Mouse (Mus musculus): Measurements from ENCODE around the gene Pdcd11. TPM values are rescaled to one million over a fixed set of nuclear protein-coding genes. Genes with fewer than 3 reads are reported as not detected.

Pdcd11 gene
- polyA plus RNA-seq, 1 experiment from 2014 or later = 5.4 TPM

DNA sequence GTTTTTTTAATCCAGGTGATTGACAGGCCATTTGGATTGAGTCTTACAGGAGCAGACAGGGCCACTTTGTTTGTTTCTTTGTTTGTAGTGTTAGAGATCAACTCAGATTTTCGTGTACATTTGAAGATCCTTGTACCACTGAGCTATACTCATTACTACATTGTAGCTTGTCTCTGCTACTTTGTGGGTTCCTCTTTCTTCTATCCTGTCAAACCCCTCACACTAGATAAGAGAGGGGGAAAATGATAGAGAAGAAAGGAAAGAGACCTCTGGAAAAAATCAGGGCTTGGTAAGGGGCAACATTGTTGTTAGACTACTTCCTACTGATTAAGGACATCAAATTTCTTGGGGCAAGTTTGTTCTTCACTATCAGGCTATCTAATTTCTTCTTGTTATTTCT lies 32.9 kb upstream of the Pdcd11 start:
- H3K36me3 ChIP-seq (ENCODE audit: control insufficient read depth, insufficient read depth, low read length) = no peaks in the 10 kb centered on the region
- H3K4me2 ChIP-seq (ENCODE audit: low read length) = no peak overlapping the region
- no peak overlapping the region for H3K9ac ChIP-seq (ENCODE audit: low read depth, low read length)
- no peaks in the 10 kb centered on the region for H3K27me3 ChIP-seq (ENCODE audit: control insufficient read depth, insufficient read depth, low read depth, low read length)
- 82% methylated on average over 1 of the region's 1 CpGs for WGBS
- H3K4me1 ChIP-seq (ENCODE audit: control insufficient read depth, insufficient read depth, low read length) = no peaks in the 10 kb centered on the region
- no peak overlapping the region for H3K27ac ChIP-seq (ENCODE audit: low read length)
- H3K9me3 ChIP-seq (replicated peaks; ENCODE audit: control insufficient read depth, low read length, poor library complexity, severe bottlenecking) = no peaks in the 10 kb centered on the region; the same call in 1 of the 2 replicates
- no peak overlapping the region for H3K4me3 ChIP-seq (ENCODE audit: low read depth, low read length)
- ATAC-seq = no peak

DNA sequence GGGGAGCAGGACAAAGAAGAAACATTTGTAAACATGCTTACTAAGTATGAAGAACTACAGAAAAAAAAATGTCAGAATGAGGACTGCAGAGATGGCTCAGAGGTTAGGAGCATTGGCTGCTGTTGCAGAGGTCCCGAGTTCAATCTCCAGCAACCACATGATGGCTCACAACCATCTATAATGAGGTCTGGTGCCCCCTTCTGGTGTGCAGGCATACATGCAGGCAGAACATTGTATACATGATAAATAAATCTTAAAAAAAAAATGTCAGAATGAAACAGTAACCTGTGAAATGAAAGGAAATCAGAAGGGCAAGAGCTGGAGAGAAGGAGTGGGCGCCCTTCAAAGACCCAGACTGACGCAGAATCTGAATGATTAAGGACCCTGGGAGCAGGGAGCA lies 24.7 kb upstream of the Pdcd11 start:
- ATAC-seq = no peak
- Histone ChIP-seq H3K9ac (ENCODE audit: low read depth, low read length) (no peak overlapping the region), H3K4me2 (ENCODE audit: low read length) (no peak overlapping the region), H3K9me3 (replicated peaks; ENCODE audit: control insufficient read depth, low read length, poor library complexity, severe bottlenecking) (no peaks in the 10 kb centered on the region), H3K27me3 (ENCODE audit: control insufficient read depth, insufficient read depth, low read depth, low read length) (no peaks in the 10 kb centered on the region), H3K36me3 (ENCODE audit: control insufficient read depth, insufficient read depth, low read length) (0 out of 2 replicates have a peak, but pooled peaks cover 2% of the 10 kb centered on the region), H3K4me1 (ENCODE audit: control insufficient read depth, insufficient read depth, low read length) (peaks cover 13% of the 10 kb centered on the region), H3K27ac (ENCODE audit: low read length) (no peak overlapping the region), H3K4me3 (ENCODE audit: low read depth, low read length) (no peak overlapping the region)
- WGBS = 95% methylated on average over 3 of the region's 3 CpGs

GRCm38 (mm10) chr19:47067096-47067882 lies 23.3 kb upstream of the Pdcd11 start, which contains the start of gene Taf5:
Taf5 (plus strand) TSS chr19:47067746.
- H3K4me1 ChIP-seq (ENCODE audit: control insufficient read depth, insufficient read depth, low read length) = peaks cover 13% of the 10 kb centered on the region
- H3K9ac ChIP-seq (ENCODE audit: low read depth, low read length) = peak within 1 kb of the TSS; percentile 92
- H3K27ac ChIP-seq (ENCODE audit: low read length) = peak within 1 kb of the TSS; percentile 92
- peak within 1 kb of the TSS; percentile 62 for H3K4me3 ChIP-seq (ENCODE audit: low read depth, low read length)
- 10% methylated on average over 49 of the region's 49 CpGs for WGBS
- no peaks in the 10 kb centered on the region for H3K9me3 ChIP-seq (replicated peaks; ENCODE audit: control insufficient read depth, low read length, poor library complexity, severe bottlenecking)
- peaks cover 10% of the 10 kb centered on the region for H3K36me3 ChIP-seq (ENCODE audit: control insufficient read depth, insufficient read depth, low read length)
- H3K27me3 ChIP-seq (ENCODE audit: control insufficient read depth, insufficient read depth, low read depth, low read length) = no peaks in the 10 kb centered on the region
- H3K4me2 ChIP-seq (ENCODE audit: low read length) = peak within 1 kb of the TSS; percentile 85
- peak; percentile 88 for ATAC-seq

DNA sequence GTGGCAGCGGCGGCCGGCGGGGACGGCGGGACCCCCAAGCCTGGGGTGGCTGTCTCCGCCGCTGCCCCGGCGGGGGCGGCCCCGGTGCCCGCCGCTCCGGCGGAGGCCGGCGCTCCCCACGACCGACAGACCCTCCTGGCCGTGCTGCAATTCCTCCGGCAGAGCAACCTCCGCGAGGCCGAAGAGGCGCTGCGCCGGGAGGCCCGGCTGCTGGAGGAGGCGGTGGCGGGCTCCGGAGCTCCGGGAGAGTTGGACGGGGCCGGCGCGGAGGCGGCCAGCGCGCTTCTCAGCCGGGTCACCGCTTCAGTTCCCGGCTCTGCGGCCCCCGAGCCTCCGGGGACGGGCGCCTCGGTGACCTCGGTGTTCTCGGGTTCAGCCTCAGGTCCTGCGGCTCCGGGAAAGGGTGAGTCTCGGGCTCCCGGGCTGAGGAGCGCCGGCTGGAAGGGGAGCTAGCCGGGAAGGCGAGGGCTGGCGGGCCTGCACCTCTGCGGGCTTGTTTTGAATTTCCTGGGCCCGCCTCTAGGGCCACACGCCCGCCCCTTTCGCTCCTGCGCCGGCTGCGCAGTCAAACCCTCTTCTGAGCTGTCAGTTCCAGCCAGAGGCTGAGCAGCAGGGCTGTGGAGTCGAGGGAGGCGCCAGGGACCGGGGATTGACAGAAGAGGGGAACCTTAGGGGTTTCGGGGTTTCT lies 22.5 kb upstream of the Pdcd11 start:
- H3K4me2 ChIP-seq (ENCODE audit: low read length) = peak overlapping the region; percentile 85
- peaks cover 13% of the 10 kb centered on the region for H3K36me3 ChIP-seq (ENCODE audit: control insufficient read depth, insufficient read depth, low read length)
- H3K27ac ChIP-seq (ENCODE audit: low read length) = peak overlapping the region; percentile 92
- peaks cover 13% of the 10 kb centered on the region for H3K4me1 ChIP-seq (ENCODE audit: control insufficient read depth, insufficient read depth, low read length)
- peak; percentile 94 for ATAC-seq
- H3K4me3 ChIP-seq (ENCODE audit: low read depth, low read length) = peak overlapping the region; percentile 62
- H3K9ac ChIP-seq (ENCODE audit: low read depth, low read length) = peak overlapping the region; percentile 92
- H3K9me3 ChIP-seq (replicated peaks; ENCODE audit: control insufficient read depth, low read length, poor library complexity, severe bottlenecking) = no peaks in the 10 kb centered on the region
- under 1% methylated on average over 57 of the region's 72 CpGs for WGBS
- H3K27me3 ChIP-seq (ENCODE audit: control insufficient read depth, insufficient read depth, low read depth, low read length) = no peaks in the 10 kb centered on the region

GRCm38 (mm10) chr19:47088226-47088625 lies 2.3 kb upstream of the Pdcd11 start:
- H3K36me3 ChIP-seq (ENCODE audit: control insufficient read depth, insufficient read depth, low read length) = peaks cover 20% of the 10 kb centered on the region
- no peak overlapping the region for H3K27ac ChIP-seq (ENCODE audit: low read length)
- no peak overlapping the region for H3K4me2 ChIP-seq (ENCODE audit: low read length)
- no peaks in the 10 kb centered on the region for H3K9me3 ChIP-seq (replicated peaks; ENCODE audit: control insufficient read depth, low read length, poor library complexity, severe bottlenecking)
- 89% methylated on average over 3 of the region's 3 CpGs for WGBS
- H3K27me3 ChIP-seq (ENCODE audit: control insufficient read depth, insufficient read depth, low read depth, low read length) = no peaks in the 10 kb centered on the region
- no peak for ATAC-seq
- no peak overlapping the region for H3K9ac ChIP-seq (ENCODE audit: low read depth, low read length)
- H3K4me1 ChIP-seq (ENCODE audit: control insufficient read depth, insufficient read depth, low read length) = peaks cover 25% of the 10 kb centered on the region
- H3K4me3 ChIP-seq (ENCODE audit: low read depth, low read length) = no peak overlapping the region

- WGBS = 3% methylated on average over 36 of the region's 36 CpGs
- peaks cover 25% of the 10 kb centered on the region for H3K4me1 ChIP-seq (ENCODE audit: control insufficient read depth, insufficient read depth, low read length)
- peaks cover 7% of the 10 kb centered on the region; the same call in 1 of the 2 replicates for H3K36me3 ChIP-seq (ENCODE audit: control insufficient read depth, insufficient read depth, low read length)
- H3K4me2 ChIP-seq (ENCODE audit: low read length) = peak overlapping the region; percentile 95
- peak; percentile 69 for ATAC-seq
- no peaks in the 10 kb centered on the region for H3K9me3 ChIP-seq (replicated peaks; ENCODE audit: control insufficient read depth, low read length, poor library complexity, severe bottlenecking)
- peak overlapping the region; percentile 99 for H3K9ac ChIP-seq (ENCODE audit: low read depth, low read length)
- H3K27me3 ChIP-seq (ENCODE audit: control insufficient read depth, insufficient read depth, low read depth, low read length) = no peaks in the 10 kb centered on the region
- peak overlapping the region; percentile 96 for H3K4me3 ChIP-seq (ENCODE audit: low read depth, low read length)
- peak overlapping the region; percentile 90 for H3K27ac ChIP-seq (ENCODE audit: low read length)
Measured at GRCm38 (mm10) chr19:47089718-47090525, 646 bp upstream of the Pdcd11 start.

DNA sequence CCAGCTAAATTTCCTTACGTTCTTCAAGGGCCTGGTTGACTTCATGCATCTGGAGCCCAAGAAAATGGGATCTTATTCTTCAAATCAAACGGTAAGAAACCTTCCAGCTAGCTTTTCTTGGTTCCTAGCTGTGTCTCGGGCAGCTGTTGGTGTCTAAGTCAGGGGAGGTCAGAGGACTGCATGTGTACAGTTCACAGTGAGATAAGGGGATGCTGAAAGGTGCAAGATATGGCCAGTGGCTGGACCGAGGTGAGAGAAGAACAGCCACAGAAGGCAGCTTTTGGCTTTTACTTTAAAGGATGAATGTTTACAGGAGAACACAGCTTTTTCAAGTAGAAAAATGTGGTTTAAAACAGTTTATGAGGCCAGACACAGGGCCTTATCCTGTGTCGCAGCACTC lies 10.5 kb downstream of the Pdcd11 start:
- no peaks in the 10 kb centered on the region for H3K4me1 ChIP-seq (ENCODE audit: control insufficient read depth, insufficient read depth, low read length)
- WGBS = 94% methylated on average over 5 of the region's 5 CpGs
- no peak overlapping the region for H3K4me2 ChIP-seq (ENCODE audit: low read length)
- H3K9me3 ChIP-seq (replicated peaks; ENCODE audit: control insufficient read depth, low read length, poor library complexity, severe bottlenecking) = no peaks in the 10 kb centered on the region
- H3K36me3 ChIP-seq (ENCODE audit: control insufficient read depth, insufficient read depth, low read length) = peaks cover 43% of the 10 kb centered on the region
- H3K27ac ChIP-seq (ENCODE audit: low read length) = no peak overlapping the region
- H3K27me3 ChIP-seq (ENCODE audit: control insufficient read depth, insufficient read depth, low read depth, low read length) = no peaks in the 10 kb centered on the region
- H3K4me3 ChIP-seq (ENCODE audit: low read depth, low read length) = no peak overlapping the region
- ATAC-seq = no peak
- H3K9ac ChIP-seq (ENCODE audit: low read depth, low read length) = no peak overlapping the region

GRCm38 (mm10) chr19:47104641-47105271 lies 14.2 kb downstream of the Pdcd11 start:
- H3K4me2 ChIP-seq (ENCODE audit: low read length) = no peak overlapping the region
- no peaks in the 10 kb centered on the region for H3K9me3 ChIP-seq (replicated peaks; ENCODE audit: control insufficient read depth, low read length, poor library complexity, severe bottlenecking)
- H3K4me1 ChIP-seq (ENCODE audit: control insufficient read depth, insufficient read depth, low read length) = no peaks in the 10 kb centered on the region
- over 99% methylated on average over 9 of the region's 9 CpGs for WGBS
- no peaks in the 10 kb centered on the region for H3K27me3 ChIP-seq (ENCODE audit: control insufficient read depth, insufficient read depth, low read depth, low read length)
- H3K9ac ChIP-seq (ENCODE audit: low read depth, low read length) = no peak overlapping the region
- no peak for ATAC-seq
- H3K27ac ChIP-seq (ENCODE audit: low read length) = no peak overlapping the region
- H3K4me3 ChIP-seq (ENCODE audit: low read depth, low read length) = no peak overlapping the region
- peaks cover 63% of the 10 kb centered on the region for H3K36me3 ChIP-seq (ENCODE audit: control insufficient read depth, insufficient read depth, low read length)
